Mouse (Mus musculus) gastrocnemius, adult 2 months (tissue): ENCODE measurements around the gene Lasp1. TPM values are rescaled to one million over a fixed set of nuclear protein-coding genes. Genes with fewer than 3 reads are reported as not detected.

Source experiments
- DNase-seq: peaks from one replicate; pipeline ENCODE4 v3.0.0; 2022
- H3K27ac ChIP-seq: fragments of 200-600 bp; 2 replicates; pipeline ENCODE4 v1.8.1; 2022; ENCODE audit warnings: mild to moderate bottlenecking
- H3K4me3 ChIP-seq: fragments of 200-600 bp; 2 replicates; pipeline ENCODE4 v1.8.1; 2022; ENCODE audit warnings: mild to moderate bottlenecking, moderate library complexity
- CTCF ChIP-seq: fragments of 200-600 bp; IDR thresholded peaks from 2 replicates; pipeline ENCODE4 v1.8.1; 2022; ENCODE audit warnings: antibody characterized with exemption, mild to moderate bottlenecking, moderate library complexity
- intact Hi-C: fragments of 180-260 bp; cut with DNase I; formaldehyde crosslinking; loops from one replicate; pipeline ENCODE4 v1.15.1; 2025
- total RNA-seq, 2 experiments: library from RNA; stranded (reverse); gene quantifications; 2 replicates each; pipeline ENCODE4 v1.2.3; 2021

Gene Lasp1
- total RNA-seq, 2 experiments from 2014 or later, result 10.0 to 16.8 TPM

GRCm38 (mm10) chr11:97817379-97817778 is 18.6 kb downstream of the Lasp1 start:
- Histone ChIP-seq H3K4me3 (peak overlapping the region; percentile 11; the same call in 1 of the 2 replicates), H3K27ac (peak overlapping the region; percentile 70)
- peak; percentile 46 for DNase-seq
- intact Hi-C loops, result no loop called here
- no peak for TF ChIP-seq CTCF

- peak overlapping the region; percentile 70 for H3K27ac ChIP-seq
- intact Hi-C loops, result no loop called here
- TF ChIP-seq CTCF, result no peak
- peak overlapping the region; percentile 15; the same call in 1 of the 2 replicates for H3K4me3 ChIP-seq
- peak; percentile 16 for DNase-seq
Measured at GRCm38 (mm10) chr11:97818003-97818402, 19.2 kb downstream of the Lasp1 start.

DNA sequence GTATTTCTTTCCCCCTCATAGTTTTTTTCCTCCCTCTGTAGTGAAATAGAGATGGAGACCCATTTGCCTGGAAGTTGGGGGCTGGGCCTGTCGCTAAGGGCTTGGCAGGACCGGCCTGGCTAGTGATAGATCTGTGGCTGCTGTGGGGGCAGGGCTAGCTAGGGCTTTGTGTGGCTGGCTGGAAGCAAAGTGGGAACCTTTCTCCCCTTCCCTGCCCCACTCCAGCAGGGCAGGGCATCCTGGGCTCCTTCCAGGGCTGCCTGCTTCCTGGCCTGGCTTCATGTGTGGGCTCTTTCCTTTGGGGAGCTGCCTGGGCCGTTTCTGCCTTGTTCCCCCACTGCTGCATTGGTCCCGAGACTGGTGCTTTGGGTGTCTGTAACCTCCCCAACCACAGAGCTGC is 19.8 kb downstream of the Lasp1 start:
- no peak overlapping the region for H3K4me3 ChIP-seq
- peak overlapping the region; percentile 70 for H3K27ac ChIP-seq
- TF ChIP-seq CTCF, result no peak
- intact Hi-C loops, result no loop called here
- DNase-seq, result peak; percentile 56

DNA sequence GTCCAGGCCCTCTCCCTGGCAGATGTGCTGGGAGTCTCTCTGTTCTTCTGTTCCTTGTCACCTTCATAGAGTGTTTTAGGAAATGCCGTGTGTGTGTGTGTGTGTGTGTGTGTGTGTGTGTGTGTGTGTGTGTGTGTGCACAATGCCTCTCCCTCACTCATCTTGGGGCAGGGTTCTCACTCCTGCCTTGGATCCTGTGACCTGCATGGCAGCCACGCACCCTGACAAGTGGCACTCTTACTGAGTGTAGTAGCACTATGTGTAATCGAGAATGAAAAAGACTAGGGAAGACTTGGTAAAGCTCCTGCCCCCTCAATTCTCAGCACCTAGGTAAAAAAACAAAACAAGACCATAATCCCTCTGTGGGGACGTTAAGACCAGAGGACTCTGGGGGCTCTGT is 20.3 kb downstream of the Lasp1 start:
- H3K4me3 ChIP-seq, result no peak overlapping the region
- no peak for DNase-seq
- no peak for TF ChIP-seq CTCF
- H3K27ac ChIP-seq, result peak overlapping the region; percentile 80
- intact Hi-C loops, result no loop called here

DNA sequence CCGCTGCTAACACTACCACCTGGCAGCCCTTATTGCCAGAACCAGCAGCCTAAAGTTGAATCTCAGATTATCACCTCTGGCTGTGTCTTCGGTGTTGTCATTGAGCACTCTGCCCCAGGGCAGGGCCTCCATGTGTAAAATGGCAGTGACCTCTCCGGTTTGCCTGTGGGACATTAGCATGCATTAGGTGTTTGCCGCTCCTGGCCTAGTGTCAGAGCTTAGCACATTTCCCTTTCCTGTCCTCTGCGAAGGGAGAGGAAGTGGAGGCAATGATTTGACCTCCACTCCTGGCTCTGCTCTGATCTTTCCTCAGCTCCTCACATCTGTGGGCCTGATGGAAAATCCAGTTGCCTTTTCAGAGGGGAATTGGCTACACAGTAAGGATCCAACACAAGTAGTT is 21.1 kb downstream of the Lasp1 start:
- DNase-seq, result peak; percentile 46
- Histone ChIP-seq H3K4me3 (0 out of 2 replicates have a peak overlapping the region, but pooled peaks have one; percentile 11), H3K27ac (peak overlapping the region; percentile 80)
- intact Hi-C loops, result no loop called here
- no peak for TF ChIP-seq CTCF

DNA sequence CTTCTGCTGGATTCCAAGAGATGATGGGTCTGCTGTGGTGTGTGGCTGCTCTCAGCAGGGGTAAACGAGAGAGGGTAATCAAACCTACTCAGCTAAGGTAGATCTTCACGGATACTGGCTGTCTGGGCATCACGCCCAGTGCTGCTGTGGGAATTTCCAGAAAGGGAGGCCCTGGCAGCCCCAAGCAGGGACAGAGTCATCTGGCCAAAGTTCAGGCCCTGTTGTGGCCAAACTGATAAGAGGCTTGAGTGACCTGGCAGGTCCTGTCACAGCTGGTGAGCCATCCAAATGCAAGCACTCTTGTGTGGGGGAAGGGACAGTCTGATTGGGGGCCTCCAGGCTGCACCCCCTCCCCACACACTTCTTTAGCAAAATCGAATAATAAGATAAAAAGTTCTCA is 22.0 kb downstream of the Lasp1 start:
- peak; percentile 87 for DNase-seq
- intact Hi-C loops, result no loop called here
- TF ChIP-seq CTCF, result no peak
- peak overlapping the region; percentile 80 for H3K27ac ChIP-seq
- no peak overlapping the region for H3K4me3 ChIP-seq

DNA sequence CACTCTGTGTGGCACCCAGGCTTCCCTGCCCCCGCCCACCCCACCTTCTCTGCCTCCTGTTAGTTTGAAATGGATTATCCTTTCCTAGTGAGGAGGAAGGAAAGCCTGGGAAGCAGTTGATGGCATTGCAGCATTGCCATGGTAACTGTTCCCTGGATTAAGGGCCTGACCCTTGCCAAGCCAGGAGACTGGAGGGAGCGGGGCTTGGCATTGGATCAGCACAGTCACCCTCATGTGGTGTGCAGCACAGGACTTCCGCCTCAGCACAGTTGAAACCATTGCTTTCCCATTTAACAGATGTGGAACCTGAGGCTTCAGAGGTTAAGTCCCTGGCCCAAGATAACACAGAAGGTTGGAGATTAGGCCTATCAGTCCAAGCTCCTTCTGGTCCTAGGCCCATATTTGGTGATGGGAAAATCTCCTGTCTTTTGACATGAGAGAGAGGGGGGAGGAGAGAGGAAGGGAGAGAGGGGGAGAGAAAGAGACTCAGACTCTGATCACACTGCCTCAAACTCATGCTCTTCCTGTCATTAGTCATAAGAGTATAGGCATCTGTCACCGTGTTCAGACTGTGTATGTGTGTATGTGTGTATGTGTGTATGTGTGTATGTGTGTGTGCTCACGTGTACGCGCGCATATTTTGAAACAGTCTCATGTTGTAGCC is 22.7 kb downstream of the Lasp1 start:
- DNase-seq, result peak; percentile 27
- TF ChIP-seq CTCF, result no peak
- Histone ChIP-seq H3K4me3 (no peak overlapping the region), H3K27ac (peak overlapping the region; percentile 80)
- intact Hi-C loops, result no loop called here

- intact Hi-C loops, result no loop called here
- Histone ChIP-seq H3K27ac (peak overlapping the region; percentile 78), H3K4me3 (peak overlapping the region; percentile 48)
- DNase-seq, result peak; percentile 73
- no peak for TF ChIP-seq CTCF
Measured at GRCm38 (mm10) chr11:97822840-97823603, 24.2 kb downstream of the Lasp1 start.

DNA sequence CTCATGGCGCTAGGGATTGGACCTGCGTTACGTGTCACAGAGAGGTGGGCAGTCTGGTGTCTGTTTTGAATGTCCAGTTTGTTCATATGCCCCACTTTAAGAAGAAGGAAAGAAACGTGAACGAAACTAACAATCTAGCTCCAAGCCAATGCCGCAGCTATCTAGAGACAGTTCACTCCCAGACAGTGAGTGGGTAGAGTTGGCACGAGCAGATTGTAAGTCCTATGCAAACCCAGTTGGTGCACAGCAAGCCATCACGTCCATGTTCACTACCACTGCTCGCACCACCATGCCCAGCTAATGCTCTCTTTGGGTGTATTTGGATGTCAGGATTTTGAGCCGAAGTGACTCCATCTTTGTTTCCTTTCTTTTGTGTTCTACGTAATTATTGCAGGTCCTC is 25.4 kb downstream of the Lasp1 start:
- intact Hi-C loops, result no loop called here
- Histone ChIP-seq H3K4me3 (no peak overlapping the region), H3K27ac (peak overlapping the region; percentile 32; the same call in 1 of the 2 replicates)
- TF ChIP-seq CTCF, result no peak
- DNase-seq, result no peak

DNA sequence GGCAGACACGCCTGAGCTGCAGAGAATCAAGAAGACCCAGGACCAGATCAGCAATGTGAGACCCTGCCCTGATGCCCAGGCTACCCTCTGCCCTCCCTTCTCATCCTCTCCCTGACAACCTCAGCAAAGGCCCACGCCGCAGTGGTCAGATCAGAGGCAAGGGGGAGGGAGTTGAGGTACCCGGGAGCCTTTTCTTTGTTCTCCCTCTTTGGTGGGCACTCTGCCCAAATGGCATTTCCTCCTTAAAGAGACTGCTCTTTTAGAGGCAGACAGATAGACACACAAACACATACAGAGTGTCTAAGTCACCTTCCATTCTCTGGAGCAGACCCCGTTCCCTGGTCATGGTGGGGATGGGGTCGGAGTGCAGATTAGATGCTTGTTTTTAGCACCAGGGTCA is 26.1 kb downstream of the Lasp1 start:
- H3K27ac ChIP-seq, result peak overlapping the region; percentile 32
- intact Hi-C loops, result no loop called here

GRCm38 (mm10) chr11:97825295-97825694 is 26.5 kb downstream of the Lasp1 start:
- Histone ChIP-seq H3K4me3 (no peak overlapping the region), H3K27ac (peak overlapping the region; percentile 32)
- intact Hi-C loops, result no loop called here
- no peak for DNase-seq
- no peak for TF ChIP-seq CTCF

More for the DNA sequence above, 26.1 kb downstream of the Lasp1 start:
- no peak for TF ChIP-seq CTCF
- no peak overlapping the region for H3K4me3 ChIP-seq
- DNase-seq, result no peak

- intact Hi-C loops, result no loop called here
- TF ChIP-seq CTCF, result no peak
- no peak overlapping the region for H3K27ac ChIP-seq
- H3K4me3 ChIP-seq, result no peak overlapping the region
- no peak for DNase-seq
Measured at GRCm38 (mm10) chr11:97825971-97826370, 27.2 kb downstream of the Lasp1 start.

DNA sequence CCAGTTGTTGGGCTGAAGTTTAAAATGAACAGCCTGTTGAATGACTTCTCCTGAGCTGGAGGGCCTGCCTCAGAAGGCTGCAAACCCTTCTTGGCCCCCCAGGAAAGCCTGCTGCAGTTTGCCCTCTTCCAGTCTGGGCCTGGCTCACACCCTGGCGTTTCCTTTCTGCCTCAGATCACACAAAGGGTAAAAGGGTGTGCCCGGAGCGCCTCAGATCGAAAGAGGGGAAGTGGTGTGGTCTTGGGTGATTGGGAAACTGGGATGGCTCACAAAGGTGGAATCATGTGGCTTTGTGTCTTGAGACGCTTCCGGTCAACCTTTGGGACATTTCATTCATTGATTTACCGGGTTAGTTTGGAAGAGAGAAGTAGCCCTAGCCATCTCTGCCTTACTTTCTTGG is 27.6 kb downstream of the Lasp1 start:
- no peak for TF ChIP-seq CTCF
- DNase-seq, result no peak
- H3K4me3 ChIP-seq, result no peak overlapping the region
- intact Hi-C loops, result no loop called here
- no peak overlapping the region for H3K27ac ChIP-seq
